Mouse (Mus musculus): ENCODE data around the gene Ube2e1.
"Not testable (repeated sequence)": the region's sequence is repeated elsewhere in the genome, so short reads cannot be mapped to it uniquely, and the experiment has no call there.

Gene Ube2e1

DNA sequence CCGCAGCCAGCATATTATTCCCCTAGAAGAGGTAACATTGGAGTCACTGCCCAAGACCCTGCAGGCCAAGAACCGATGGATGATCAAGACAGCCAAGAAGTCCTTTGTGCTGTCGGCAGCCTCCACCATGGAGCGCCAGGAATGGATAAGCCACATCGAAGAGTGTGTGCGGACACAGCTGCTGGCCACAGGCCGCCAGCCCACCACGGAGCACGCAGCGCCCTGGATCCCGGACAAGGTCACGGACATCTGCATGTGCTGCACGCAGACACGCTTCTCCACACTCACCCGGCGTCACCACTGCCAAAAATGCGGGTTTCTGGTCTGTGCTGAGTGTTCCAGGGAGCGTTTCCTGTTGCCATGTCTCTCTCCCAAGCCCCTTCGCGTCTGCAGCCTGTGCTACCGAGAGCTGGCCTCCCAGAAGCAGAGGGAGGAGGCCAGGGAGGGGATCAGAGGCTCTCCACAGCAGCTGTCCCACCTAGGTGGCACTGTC, 89.0 kb downstream of the Ube2e1 start:
- no peak for DNase-seq (ENCODE audit: extremely low spot score)

- no peak for DNase-seq (ENCODE audit: extremely low spot score)
Measured at GRCm38 (mm10) chr14:18241786-18242185, 89.9 kb downstream of the Ube2e1 start.

- DNase-seq (ENCODE audit: extremely low spot score), result no peak
Measured at GRCm38 (mm10) chr14:18240132-18240531, 91.5 kb downstream of the Ube2e1 start.

GRCm38 (mm10) chr14:18238750-18239731, 92.6 kb downstream of the Ube2e1 start, which contains the start of gene Nr1d2:
Gene Nr1d2 (minus strand): TSS chr14:18239127.
- peak; percentile 100 for DNase-seq (ENCODE audit: extremely low spot score)

DNA sequence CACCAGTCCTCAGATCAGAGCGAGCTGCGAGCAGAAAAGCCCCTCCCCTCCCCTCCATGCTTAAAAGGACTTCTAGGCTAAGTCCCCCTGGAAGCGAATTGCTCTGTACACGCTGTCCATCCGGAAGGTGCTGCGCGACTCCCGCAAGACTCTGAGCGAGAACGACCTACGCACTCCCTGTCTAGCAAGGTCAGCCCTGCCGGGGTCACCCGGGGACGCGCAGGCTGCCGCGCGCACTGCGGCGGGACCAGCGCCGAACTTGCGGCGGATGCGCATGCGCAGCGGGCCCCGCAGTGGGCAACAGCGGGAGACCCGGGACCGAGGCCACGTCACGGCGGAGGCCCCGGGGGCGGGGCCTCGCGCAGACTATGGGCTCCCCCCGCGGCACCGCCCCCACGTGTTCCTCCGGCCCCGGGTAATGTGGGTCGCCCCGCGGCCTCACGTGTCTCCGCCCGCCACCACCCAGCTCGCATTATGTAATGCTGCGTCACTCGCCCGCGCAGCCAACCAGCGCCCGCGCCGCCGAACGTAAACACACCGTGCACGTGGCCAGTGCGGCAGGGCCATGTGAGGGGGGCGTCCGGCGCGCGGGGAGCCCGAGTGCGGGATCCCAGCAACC, 93.4 kb downstream of the Ube2e1 start:
- DNase-seq (ENCODE audit: extremely low spot score), result peak; percentile 96

GRCm38 (mm10) chr14:18237381-18237780, 94.3 kb downstream of the Ube2e1 start:
- peak; percentile 17 for DNase-seq (ENCODE audit: extremely low spot score)

DNA sequence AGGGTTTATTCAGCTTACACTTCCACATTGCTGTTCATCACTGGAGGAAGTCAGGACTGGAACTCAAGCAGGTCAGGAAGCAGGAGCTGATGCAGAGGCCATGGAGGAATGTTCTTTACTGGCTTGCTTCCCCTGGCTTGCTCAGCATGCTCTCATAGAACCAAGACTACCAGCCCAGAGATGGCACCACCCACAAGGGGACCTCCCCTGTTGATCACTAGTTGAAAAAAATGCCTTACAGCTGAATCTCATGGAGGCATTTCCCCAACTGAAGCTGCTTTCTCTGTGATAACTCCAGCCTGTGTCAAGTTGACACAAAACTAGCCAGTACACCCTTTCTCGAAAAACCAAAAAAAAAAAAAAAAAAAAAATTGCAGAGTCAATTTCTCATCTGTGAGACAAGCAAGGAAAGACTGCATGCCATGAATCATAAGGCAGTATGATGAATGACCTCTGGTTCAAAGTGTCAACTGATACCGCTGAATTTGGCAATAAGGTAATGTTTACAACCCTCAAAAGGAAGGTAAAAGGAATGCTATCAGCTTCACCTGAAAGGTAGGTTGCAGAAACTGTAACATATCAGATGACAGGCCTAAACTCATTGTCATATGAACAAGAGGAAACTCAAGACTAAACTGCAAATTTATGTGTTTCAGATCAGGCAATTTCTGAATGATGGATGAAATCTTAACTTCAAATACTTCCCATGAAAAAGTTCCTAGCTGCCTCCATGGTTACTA, 95.0 kb downstream of the Ube2e1 start:
- DNase-seq (ENCODE audit: extremely low spot score), result not testable (repeated sequence)

GRCm38 (mm10) chr14:18233981-18234960, 97.4 kb downstream of the Ube2e1 start:
- no peak for DNase-seq (ENCODE audit: extremely low spot score)

DNA sequence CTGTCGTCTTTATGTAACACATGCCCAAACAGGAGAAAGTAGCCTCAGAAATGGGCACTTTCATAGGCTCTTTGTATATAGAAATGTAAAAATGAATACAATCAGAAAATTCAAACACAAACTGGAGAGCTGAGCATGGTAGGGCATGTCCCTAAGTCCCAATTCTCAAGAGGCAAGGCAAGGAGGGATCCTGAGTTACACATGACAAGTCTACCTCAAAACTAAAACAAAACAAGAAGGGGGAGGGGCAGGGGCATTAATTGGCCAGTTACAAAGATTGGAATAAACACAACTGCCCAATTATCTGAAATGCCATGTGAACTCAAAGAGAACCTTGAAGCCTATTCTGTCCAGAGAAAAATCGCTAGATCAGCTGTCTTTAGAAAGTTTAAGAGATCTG, 98.6 kb downstream of the Ube2e1 start:
- DNase-seq (ENCODE audit: extremely low spot score), result no peak
